Mouse (Mus musculus) midbrain, embryonic 12.5 days (tissue): Measurements from ENCODE around the gene Pabpn1l. TPM values are rescaled to one million over a fixed set of nuclear protein-coding genes. Genes with fewer than 3 reads are reported as not detected.
"Not testable (repeated sequence)": the region's sequence is repeated elsewhere in the genome, so short reads cannot be mapped to it uniquely, and the experiment has no call there.

Experiments used
- ATAC-seq: fragments of 200-750 bp; cut with Nextera tagmentation; 2 replicates; pipeline ENCODE4 v1.8.0; 2017; ENCODE audit warnings: low read depth, moderate TSS enrichment, moderate library complexity; ENCODE audit not compliant: low FRiP score
- H3K27ac ChIP-seq: fragments of 300-500 bp; sonication (generic); replicated peaks from 2 replicates; pipeline ENCODE4 v1.5.1; 2016; ENCODE audit warnings: mild to moderate bottlenecking
- H3K27me3 ChIP-seq: fragments of 300-500 bp; sonication (generic); 2 replicates; pipeline ENCODE4 v1.6.1; 2016; ENCODE audit warnings: mild to moderate bottlenecking
- H3K36me3 ChIP-seq: fragments of 300-500 bp; sonication (generic); 2 replicates; pipeline ENCODE4 v1.6.1; 2016
- H3K4me1 ChIP-seq: fragments of 300-500 bp; sonication (generic); 2 replicates; pipeline ENCODE4 v1.6.1; 2016
- H3K4me2 ChIP-seq: fragments of 300-500 bp; sonication (generic); replicated peaks from 2 replicates; pipeline ENCODE4 v1.6.1; 2016; ENCODE audit warnings: mild to moderate bottlenecking, moderate library complexity
- H3K4me3 ChIP-seq: fragments of 300-500 bp; sonication (generic); 2 replicates; pipeline ENCODE4 v1.5.1; 2016; ENCODE audit warnings: mild to moderate bottlenecking
- H3K9ac ChIP-seq: fragments of 300-500 bp; sonication (generic); replicated peaks from 2 replicates; pipeline ENCODE4 v1.6.1; 2016; ENCODE audit warnings: mild to moderate bottlenecking, moderate library complexity
- H3K9me3 ChIP-seq: fragments of 300-500 bp; sonication (generic); 2 replicates; pipeline ENCODE4 v1.6.1; 2016; ENCODE audit warnings: mild to moderate bottlenecking
- WGBS: fragments of 180-500 bp; shearing (Covaris S2); methylation state at CpG from one replicate; pipeline ENCODE4 v1.1.7; 2016; 5-methylcytosine and 5-hydroxymethylcytosine counted together
- polyA plus RNA-seq: library from polyadenylated mRNA; unstranded; fragments of >200 nt; fragmentation: Nextera tagmentation; extraction: Ambion mirVana; gene quantifications from 2 replicates; pipeline ENCODE4 v1.2.1, GENCODE M21; 2016

The Pabpn1l gene
- polyA plus RNA-seq, 1 experiment from 2014 or later, result not detected

DNA sequence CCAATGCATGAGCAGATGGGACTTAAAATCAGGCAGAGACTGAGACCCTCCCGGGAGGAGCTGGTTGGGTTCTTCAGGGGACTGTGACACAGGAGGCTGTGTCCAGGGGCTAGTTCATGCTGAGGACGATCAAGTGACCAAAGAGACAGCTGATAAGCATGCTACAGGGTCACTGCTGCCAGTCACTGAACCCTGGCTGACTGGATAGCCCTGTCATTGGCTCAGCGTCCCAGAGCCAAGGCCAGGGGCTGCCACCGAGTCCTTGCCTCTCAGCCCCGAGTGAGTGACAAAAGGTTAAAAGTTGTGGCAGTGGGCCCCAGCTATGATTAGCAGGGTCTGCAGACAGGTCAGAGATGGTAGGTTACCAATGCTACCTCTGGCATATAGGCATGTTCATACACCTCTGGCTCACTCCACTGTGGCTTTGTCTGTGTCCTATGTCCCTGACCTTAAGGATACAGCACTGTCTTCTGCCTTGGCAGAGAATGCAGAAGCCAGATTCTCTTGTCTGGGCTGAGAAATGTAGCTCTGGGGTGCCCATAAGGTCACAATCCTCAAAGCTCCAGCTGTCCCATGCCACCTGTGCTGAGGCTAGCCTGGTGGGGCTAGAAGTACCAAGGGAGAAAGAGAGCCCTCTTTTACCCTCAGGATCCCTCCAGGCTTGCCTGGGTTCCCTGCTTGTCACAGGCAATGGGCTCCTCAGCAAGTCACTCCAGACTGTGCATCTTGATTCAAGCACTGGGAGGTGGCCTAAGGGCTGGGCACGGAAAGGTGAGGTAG lies 21.8 kb upstream of the Pabpn1l start:
- Histone ChIP-seq H3K9ac (no peak overlapping the region), H3K4me1 (peaks cover 9% of the 10 kb centered on the region), H3K4me3 (no peak overlapping the region), H3K27ac (no peak overlapping the region), H3K4me2 (no peak overlapping the region), H3K9me3 (no peaks in the 10 kb centered on the region), H3K27me3 (peaks cover under 1% of the 10 kb centered on the region; the same call in 1 of the 2 replicates), H3K36me3 (peaks cover 28% of the 10 kb centered on the region)
- 77% methylated on average over 6 of the region's 6 CpGs for WGBS
- no peak for ATAC-seq

DNA sequence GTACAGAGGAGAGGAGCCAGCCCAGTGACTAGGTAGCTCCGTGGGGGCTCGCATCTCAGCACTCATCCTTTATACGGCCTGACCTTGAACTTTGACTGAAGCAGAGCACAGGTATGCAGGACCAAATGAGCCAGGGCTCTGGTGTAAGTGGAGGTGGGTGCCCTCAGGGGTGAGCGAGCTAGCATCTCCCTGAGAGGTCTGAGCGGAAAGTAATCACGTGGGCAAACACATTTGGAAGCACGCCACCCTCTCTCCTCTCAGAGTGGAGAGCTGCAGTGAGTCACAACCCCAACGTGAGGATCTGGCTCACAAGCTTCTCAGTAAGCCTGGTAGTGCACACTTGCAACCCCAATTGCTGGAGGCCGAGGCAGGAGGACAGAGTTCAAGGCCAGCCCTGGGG lies 19.5 kb upstream of the Pabpn1l start:
- no peak for ATAC-seq
- no peak overlapping the region for H3K9ac ChIP-seq
- H3K9me3 ChIP-seq, result no peaks in the 10 kb centered on the region
- WGBS, result 69% methylated on average over 9 of the region's 9 CpGs
- peaks cover 19% of the 10 kb centered on the region; the same call in 1 of the 2 replicates for H3K36me3 ChIP-seq
- peaks cover 19% of the 10 kb centered on the region for H3K4me1 ChIP-seq
- no peak overlapping the region for H3K27ac ChIP-seq
- H3K27me3 ChIP-seq, result no peaks in the 10 kb centered on the region; the same call in 1 of the 2 replicates
- H3K4me2 ChIP-seq, result no peak overlapping the region
- H3K4me3 ChIP-seq, result no peak overlapping the region

DNA sequence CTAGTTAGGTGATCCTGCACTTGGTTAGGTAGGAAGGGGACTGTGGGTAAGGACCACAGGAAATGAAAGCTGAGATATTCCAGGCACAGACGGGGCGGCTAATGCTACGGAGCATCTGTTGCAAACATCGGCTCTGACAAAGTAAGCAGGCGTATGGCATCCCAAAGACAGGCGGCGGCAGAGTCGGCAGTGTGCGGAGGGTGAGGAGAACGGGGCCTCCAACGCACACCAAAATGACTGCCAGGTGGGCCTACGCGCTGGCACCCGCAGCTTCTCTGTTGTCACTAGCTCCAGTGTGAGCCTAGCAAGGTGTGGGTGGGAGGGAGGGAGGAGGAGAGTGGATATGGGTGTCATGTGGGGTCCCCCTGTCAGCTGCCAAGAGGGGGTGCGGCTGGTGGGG lies 18.9 kb upstream of the Pabpn1l start:
- 86% methylated on average over 15 of the region's 15 CpGs for WGBS

DNA sequence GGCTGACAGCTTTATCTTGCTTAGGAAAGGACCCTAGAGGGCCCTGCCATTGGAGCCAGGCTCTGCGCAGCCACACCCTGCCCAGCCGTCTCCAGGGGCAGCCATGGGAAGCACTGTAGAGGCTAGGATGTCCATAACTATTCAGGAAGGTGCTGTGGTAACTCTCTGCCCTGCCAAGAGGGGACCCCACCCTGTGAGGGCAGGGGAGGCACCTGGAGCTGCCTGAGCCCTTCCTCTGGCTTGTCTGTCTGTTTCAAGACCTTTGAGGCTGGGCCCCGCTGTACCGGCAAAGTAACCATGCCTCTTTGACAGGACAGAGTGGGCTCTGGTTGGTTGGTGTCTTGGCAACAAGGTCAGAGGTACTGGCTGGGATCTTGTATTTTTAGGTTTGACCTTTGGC lies 18.3 kb upstream of the Pabpn1l start:
- Histone ChIP-seq H3K9me3 (no peaks in the 10 kb centered on the region), H3K4me2 (no peak overlapping the region), H3K4me3 (no peak overlapping the region), H3K27ac (no peak overlapping the region), H3K4me1 (peaks cover 19% of the 10 kb centered on the region), H3K27me3 (peaks cover 4% of the 10 kb centered on the region; the same call in 1 of the 2 replicates), H3K9ac (no peak overlapping the region), H3K36me3 (peaks cover 15% of the 10 kb centered on the region; the same call in 1 of the 2 replicates)
- no peak for ATAC-seq
- WGBS, result 77% methylated on average over 4 of the region's 4 CpGs

More for the DNA sequence above, 18.9 kb upstream of the Pabpn1l start:
- Histone ChIP-seq H3K4me1 (peaks cover 19% of the 10 kb centered on the region), H3K36me3 (peaks cover 16% of the 10 kb centered on the region; the same call in 1 of the 2 replicates), H3K27me3 (no peaks in the 10 kb centered on the region; the same call in 1 of the 2 replicates), H3K9me3 (no peaks in the 10 kb centered on the region), H3K4me2 (no peak overlapping the region), H3K4me3 (no peak overlapping the region), H3K9ac (no peak overlapping the region), H3K27ac (no peak overlapping the region)
- ATAC-seq, result no peak

DNA sequence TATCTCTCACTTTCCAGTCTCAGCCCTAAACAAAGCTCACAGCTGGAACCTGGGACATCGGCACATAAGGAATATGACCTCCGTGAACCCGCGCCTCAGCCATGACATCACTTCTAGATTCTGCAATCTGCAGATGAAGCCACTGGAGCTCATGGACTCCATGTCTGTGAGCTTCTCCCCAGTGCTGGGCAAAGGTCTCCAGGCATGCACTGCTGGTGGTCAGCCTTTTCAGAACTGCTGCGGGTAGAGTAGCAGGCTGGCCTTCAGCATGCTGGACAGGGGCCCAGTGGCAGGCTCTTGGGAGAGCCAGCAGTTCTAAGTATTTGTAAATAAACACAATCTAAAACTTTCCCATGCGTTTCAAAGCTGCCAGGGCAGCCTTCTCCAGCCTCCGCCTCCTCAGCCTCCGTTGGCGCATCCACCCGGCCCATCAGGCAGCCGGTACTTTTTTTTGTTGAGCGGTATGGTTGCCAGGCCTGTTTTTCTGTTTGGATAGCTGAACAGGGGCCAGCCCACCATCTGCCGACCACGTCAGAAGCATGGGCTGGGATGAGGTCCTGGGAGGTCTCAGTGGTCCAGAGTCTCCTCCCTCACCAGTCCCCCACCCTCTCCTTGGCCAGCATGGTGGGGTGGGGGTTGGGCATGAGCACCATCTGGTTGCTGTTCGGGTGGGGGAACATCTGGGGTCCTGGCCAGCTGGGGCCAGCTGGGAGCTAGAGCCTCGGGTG lies 17.1 kb upstream of the Pabpn1l start:
- H3K27me3 ChIP-seq, result peaks cover 8% of the 10 kb centered on the region; the same call in 1 of the 2 replicates
- 50% methylated on average over 16 of the region's 16 CpGs for WGBS
- H3K4me2 ChIP-seq, result no peak overlapping the region
- H3K4me1 ChIP-seq, result peaks cover 19% of the 10 kb centered on the region
- no peak overlapping the region for H3K4me3 ChIP-seq
- H3K36me3 ChIP-seq, result peaks cover 26% of the 10 kb centered on the region
- peak; percentile 68; the same call in 1 of the 2 replicates for ATAC-seq
- H3K9ac ChIP-seq, result no peak overlapping the region
- no peaks in the 10 kb centered on the region for H3K9me3 ChIP-seq
- H3K27ac ChIP-seq, result 0 out of 2 replicates have a peak overlapping the region, but pooled peaks have one; percentile 7

DNA sequence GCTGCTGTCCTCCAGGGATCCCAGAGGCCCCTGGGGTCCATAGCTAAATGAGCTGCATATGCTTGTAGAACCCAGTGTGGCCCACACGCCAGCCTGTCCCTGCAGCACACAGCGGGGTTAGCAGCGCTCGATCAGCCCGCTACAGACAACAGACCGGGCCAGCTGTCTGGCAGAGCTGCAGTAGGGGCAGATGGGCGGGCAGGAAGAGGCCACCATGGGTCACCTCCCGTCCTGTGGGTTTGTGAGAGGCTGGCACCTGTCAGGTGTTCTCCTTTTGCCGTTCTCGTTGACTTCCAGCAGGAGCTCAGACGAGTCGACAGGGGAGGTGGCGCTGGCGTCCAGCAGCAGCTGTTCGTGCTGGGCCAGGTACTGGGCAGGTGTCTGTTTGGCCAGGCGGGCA lies 16.1 kb upstream of the Pabpn1l start:
- WGBS, result 79% methylated on average over 16 of the region's 16 CpGs

DNA sequence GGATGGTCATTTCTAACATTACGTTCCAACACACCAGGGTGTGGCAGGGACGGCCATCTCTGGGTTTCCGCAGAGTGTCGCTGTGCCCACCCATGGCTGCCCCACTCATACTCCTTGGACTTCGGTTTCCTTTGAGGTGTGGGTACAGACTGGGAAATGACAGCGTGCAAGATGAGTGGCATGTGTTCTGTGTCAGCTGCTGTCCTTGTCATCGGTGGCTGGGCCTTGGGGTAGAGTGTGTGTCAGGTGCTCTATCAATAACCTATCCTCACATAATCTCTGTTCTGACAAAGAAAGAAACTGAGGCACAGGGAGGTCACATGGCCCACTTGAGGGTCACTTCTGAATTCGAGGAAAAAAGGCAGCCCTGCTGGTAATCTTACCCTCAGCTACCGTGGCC lies 14.7 kb upstream of the Pabpn1l start:
- WGBS, result 91% methylated on average over 9 of the region's 9 CpGs
- Histone ChIP-seq H3K9me3 (no peaks in the 10 kb centered on the region), H3K4me3 (no peak overlapping the region), H3K36me3 (peaks cover 40% of the 10 kb centered on the region), H3K27me3 (peaks cover 8% of the 10 kb centered on the region; the same call in 1 of the 2 replicates), H3K4me2 (no peak overlapping the region), H3K27ac (no peak overlapping the region), H3K4me1 (peaks cover 19% of the 10 kb centered on the region), H3K9ac (no peak overlapping the region)
- ATAC-seq, result no peak

More for the DNA sequence above, 16.1 kb upstream of the Pabpn1l start:
- Histone ChIP-seq H3K9ac (0 out of 2 replicates have a peak overlapping the region, but pooled peaks have one; percentile 12), H3K4me2 (no peak overlapping the region), H3K27me3 (peaks cover 8% of the 10 kb centered on the region; the same call in 1 of the 2 replicates), H3K9me3 (no peaks in the 10 kb centered on the region), H3K4me3 (no peak overlapping the region), H3K4me1 (peaks cover 19% of the 10 kb centered on the region), H3K36me3 (peaks cover 37% of the 10 kb centered on the region), H3K27ac (no peak overlapping the region)
- ATAC-seq, result no peak

DNA sequence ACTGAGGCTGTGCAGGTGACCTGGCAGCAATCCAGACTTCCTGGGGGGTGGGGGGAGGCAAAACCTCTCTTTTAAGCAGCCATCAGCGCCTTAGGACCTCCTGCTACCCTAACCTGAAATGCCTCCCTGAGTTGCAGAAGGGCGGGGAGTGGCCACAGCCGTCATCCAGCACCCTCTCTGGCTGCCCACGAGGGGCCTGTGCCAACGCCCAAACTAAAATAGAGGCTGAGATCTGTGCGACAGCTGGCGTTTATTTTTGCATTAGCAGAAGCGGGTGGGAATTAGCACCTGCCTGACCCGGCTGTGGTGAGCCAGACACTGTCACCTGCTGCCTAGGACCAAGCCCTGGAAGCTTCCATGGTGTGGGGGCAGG lies 14.2 kb upstream of the Pabpn1l start:
- Histone ChIP-seq H3K27ac (no peak overlapping the region), H3K4me1 (peaks cover 19% of the 10 kb centered on the region), H3K4me2 (no peak overlapping the region), H3K36me3 (peaks cover 40% of the 10 kb centered on the region), H3K9me3 (no peaks in the 10 kb centered on the region), H3K9ac (no peak overlapping the region), H3K27me3 (peaks cover 8% of the 10 kb centered on the region; the same call in 1 of the 2 replicates), H3K4me3 (no peak overlapping the region)
- WGBS, result 80% methylated on average over 9 of the region's 9 CpGs
- no peak for ATAC-seq

DNA sequence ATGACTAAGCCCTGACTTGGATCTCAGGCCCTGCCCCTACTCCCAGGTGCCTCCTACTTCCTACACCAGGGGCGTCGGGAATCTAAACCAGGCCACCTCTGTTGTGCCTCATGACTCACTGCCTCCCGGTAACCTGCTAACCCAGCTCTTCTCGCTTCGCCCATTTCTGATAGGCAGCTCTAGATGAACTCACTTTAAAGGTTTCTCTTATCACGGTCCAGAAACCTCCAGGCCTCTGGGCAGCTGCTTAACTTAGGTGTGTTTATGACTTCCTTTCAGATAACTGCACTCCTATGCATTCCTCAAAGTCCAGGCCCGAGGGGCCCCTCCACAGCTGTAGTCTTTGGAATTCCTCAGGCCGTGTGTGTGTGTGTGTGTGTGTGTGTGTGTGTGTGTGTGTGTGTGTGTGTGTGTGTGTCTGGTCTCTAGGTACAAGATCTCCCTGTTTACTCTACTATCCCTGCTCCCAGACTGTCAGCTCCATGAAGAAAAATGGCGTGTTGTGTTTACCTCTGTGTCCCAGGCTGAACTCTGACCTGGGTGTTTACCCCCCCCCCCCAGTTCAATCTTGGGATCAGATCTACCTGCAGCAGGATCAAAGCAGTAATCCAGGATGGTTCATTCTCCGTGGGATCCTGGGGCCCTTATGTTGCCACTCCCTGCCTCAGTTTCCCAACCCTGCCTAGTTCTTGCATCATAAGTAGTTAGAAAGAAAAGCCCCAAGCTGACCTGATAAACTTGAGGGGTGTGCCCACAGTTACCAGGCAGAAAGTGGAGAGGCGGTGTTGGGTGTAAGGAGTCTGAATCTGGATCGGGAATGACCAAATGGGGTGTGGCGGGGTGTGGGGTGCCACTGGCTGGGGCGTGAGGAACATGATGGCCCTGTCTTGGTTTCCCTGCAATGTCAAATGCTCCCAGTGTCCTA lies 13.6 kb upstream of the Pabpn1l start:
- Histone ChIP-seq H3K4me2 (no peak overlapping the region), H3K4me3 (no peak overlapping the region), H3K4me1 (peaks cover 19% of the 10 kb centered on the region), H3K36me3 (peaks cover 40% of the 10 kb centered on the region), H3K9ac (no peak overlapping the region), H3K27me3 (peaks cover 8% of the 10 kb centered on the region; the same call in 1 of the 2 replicates), H3K27ac (no peak overlapping the region), H3K9me3 (no peaks in the 10 kb centered on the region)
- WGBS, result 77% methylated on average over 14 of the region's 14 CpGs
- no peak for ATAC-seq

DNA sequence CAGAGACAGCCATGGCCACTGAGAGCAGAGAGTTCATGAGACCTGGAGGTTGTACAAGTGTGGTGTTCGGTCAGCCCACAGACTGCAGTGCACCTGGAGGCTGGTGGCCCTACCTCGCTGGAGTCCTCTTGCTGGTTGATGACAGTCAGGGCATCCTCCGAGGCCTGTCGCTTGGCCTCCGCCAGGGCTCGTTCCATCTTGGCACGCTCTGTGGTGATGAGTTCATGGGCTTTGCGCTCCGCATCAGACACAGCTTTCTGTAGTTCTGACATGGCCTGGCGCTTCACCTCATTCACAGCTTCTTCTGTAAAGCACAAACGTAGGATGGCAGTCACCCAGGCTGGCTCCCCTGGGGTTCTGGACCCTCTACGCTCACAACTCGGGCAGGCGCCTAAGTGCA lies 10.7 kb upstream of the Pabpn1l start:
- ATAC-seq, result no peak
- Histone ChIP-seq H3K4me1 (peaks cover 6% of the 10 kb centered on the region), H3K9me3 (no peaks in the 10 kb centered on the region), H3K27me3 (peaks cover 20% of the 10 kb centered on the region), H3K9ac (no peak overlapping the region), H3K36me3 (peaks cover 40% of the 10 kb centered on the region), H3K27ac (no peak overlapping the region), H3K4me2 (no peak overlapping the region), H3K4me3 (no peak overlapping the region)
- 94% methylated on average over 14 of the region's 14 CpGs for WGBS

DNA sequence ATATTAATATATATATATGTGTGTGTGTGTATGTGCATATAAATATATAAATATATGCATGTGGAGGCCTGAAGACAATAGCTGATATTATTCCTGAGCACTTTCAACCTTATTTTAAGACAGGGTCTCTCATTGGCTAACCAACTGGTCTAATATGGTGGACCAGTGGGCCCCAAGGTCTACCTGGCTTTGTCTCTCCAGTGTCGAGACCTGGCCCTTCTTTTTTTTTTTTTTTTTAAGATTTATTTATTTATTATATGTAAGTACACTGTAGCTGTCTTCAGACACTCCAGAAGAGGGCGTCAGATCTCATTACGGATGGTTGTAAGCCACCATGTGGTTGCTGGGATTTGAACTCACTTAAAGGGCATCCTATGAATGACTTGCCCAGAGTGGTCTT lies 9.6 kb upstream of the Pabpn1l start:
- Histone ChIP-seq H3K27me3 (peaks cover 20% of the 10 kb centered on the region), H3K36me3 (peaks cover 33% of the 10 kb centered on the region)
- H3K4me2 ChIP-seq, ATAC-seq, H3K27ac ChIP-seq, H3K4me3 ChIP-seq, H3K4me1 ChIP-seq, H3K9me3 ChIP-seq, H3K9ac ChIP-seq: not testable (repeated sequence)
- 78% methylated on average over 3 of the region's 3 CpGs for WGBS
